Mouse (Mus musculus) heart, postnatal 0 days (tissue): Measurements from ENCODE around the gene Abr.

Source experiments
- CTCF ChIP-seq: IDR thresholded peaks from 2 replicates; pipeline ENCODE4 v1.5.1; 2016; ENCODE audit warnings: antibody characterized with exemption, control low read depth, low read depth
- EP300 ChIP-seq: IDR thresholded peaks from 2 replicates; pipeline ENCODE4 v1.6.1; 2016; ENCODE audit warnings: antibody characterized with exemption, low read depth

GRCm38 (mm10) chr11:76499987-76500386 is 122.1 kb downstream of the Abr start:
- TF ChIP-seq EP300, result no peak
- TF ChIP-seq CTCF, result no peak
